Mouse (Mus musculus) layer of hippocampus, postnatal 36 days (tissue): ENCODE results near the gene Klhl41. TPM values are rescaled to one million over a fixed set of nuclear protein-coding genes. Genes with fewer than 3 reads are reported as not detected.
A peak's percentile ranks its signal among the peaks of the same experiment; 100 is the strongest.

Source experiments
- DNase-seq, 2 experiments: peaks; one replicate each; pipeline ENCODE4 v3.0.0; 2022
- total RNA-seq, 2 experiments: library from RNA; stranded (reverse); gene quantifications; 2 replicates each; pipeline ENCODE4 v1.2.3; 2021

The Klhl41 gene
- total RNA-seq, 2 experiments from 2014 or later = 0.40 to 0.53 TPM

- DNase-seq = no peak
Observed at GRCm38 (mm10) chr2:69683036-69683805, 13.3 kb downstream of the Klhl41 start.

GRCm38 (mm10) chr2:69684488-69684887, 14.6 kb downstream of the Klhl41 start:
- no peak for DNase-seq

- no peak for DNase-seq
Observed at GRCm38 (mm10) chr2:69690214-69690613, 20.3 kb downstream of the Klhl41 start.

- DNase-seq = no peak
Observed at GRCm38 (mm10) chr2:69690843-69691242, 20.9 kb downstream of the Klhl41 start.

GRCm38 (mm10) chr2:69693501-69693900, 23.6 kb downstream of the Klhl41 start:
- no peak for DNase-seq

- DNase-seq = no peak
Observed at GRCm38 (mm10) chr2:69700446-69700845, 30.5 kb downstream of the Klhl41 start.

GRCm38 (mm10) chr2:69712171-69712570, 42.3 kb downstream of the Klhl41 start:
- DNase-seq = peak; percentile 12 to 16

GRCm38 (mm10) chr2:69712981-69713625, 43.2 kb downstream of the Klhl41 start, which contains the start of gene Fastkd1:
Gene Fastkd1 (minus strand): TSS chr2:69713516.
- peak; percentile 85 to 86 for DNase-seq

GRCm38 (mm10) chr2:69713626-69714014, 43.7 kb downstream of the Klhl41 start:
- DNase-seq = no peak

GRCm38 (mm10) chr2:69714126-69714525, 44.2 kb downstream of the Klhl41 start:
- DNase-seq = no peak

GRCm38 (mm10) chr2:69716483-69716882, 46.6 kb downstream of the Klhl41 start:
- no peak for DNase-seq

GRCm38 (mm10) chr2:69719121-69719520, 49.2 kb downstream of the Klhl41 start:
- DNase-seq = no peak

GRCm38 (mm10) chr2:69722273-69722649, 52.3 kb downstream of the Klhl41 start, which contains the start of gene Ppig:
Gene Ppig (plus strand): TSS chr2:69722545.
- DNase-seq = no peak

- peak; percentile 93 to 94 for DNase-seq
Observed at GRCm38 (mm10) chr2:69722650-69723518, 53.0 kb downstream of the Klhl41 start.

- no peak for DNase-seq
Observed at GRCm38 (mm10) chr2:69723519-69723825, 53.6 kb downstream of the Klhl41 start.

Other genes starting within 250 kb of the Klhl41 start
- gene Lrp2, start 84.1 kb upstream of the Klhl41 start, total RNA-seq = under 1 TPM; 0.65 to 0.86 TPM
- 10 to 100 TPM; 24.7 to 25.7 TPM for gene Bbs5, start 22.9 kb upstream of the Klhl41 start, total RNA-seq
- 10 to 100 TPM; 18.4 to 19.2 TPM for gene Fastkd1, start 43.4 kb downstream of the Klhl41 start, total RNA-seq
- 10 to 100 TPM; 64.7 to 74.6 TPM for gene Ppig, start 52.4 kb downstream of the Klhl41 start, total RNA-seq
- 1 to 10 TPM; 2.6 to 3.4 TPM for gene Ccdc173, start 119.5 kb downstream of the Klhl41 start, total RNA-seq
- gene Phospho2, start 119.5 kb downstream of the Klhl41 start, total RNA-seq = 10 to 100 TPM; 23.4 to 24.5 TPM
- gene Klhl23, start 151.8 kb downstream of the Klhl41 start, total RNA-seq = 10 to 100 TPM; 39.3 to 39.9 TPM
- 100 to 1,000 TPM; 137 to 144 TPM for gene Ssb, start 191.4 kb downstream of the Klhl41 start, total RNA-seq
- gene Mettl5, start 215.5 kb downstream of the Klhl41 start, total RNA-seq = 10 to 100 TPM; 12.8 to 12.9 TPM
- 100 to 1,000 TPM; 114 to 122 TPM for gene Ubr3, start 227.1 kb downstream of the Klhl41 start, total RNA-seq